Mouse (Mus musculus) embryo, embryonic 11.5 days (tissue): ENCODE results near the gene Rorc.
A peak's percentile ranks its signal among the peaks of the same experiment; 100 is the strongest.

Experiments
- DNase-seq: peaks from one replicate; pipeline ENCODE4 v3.0.0-alpha.2; 2012; ENCODE audit warnings: low read depth, low spot score

The Rorc gene

DNA sequence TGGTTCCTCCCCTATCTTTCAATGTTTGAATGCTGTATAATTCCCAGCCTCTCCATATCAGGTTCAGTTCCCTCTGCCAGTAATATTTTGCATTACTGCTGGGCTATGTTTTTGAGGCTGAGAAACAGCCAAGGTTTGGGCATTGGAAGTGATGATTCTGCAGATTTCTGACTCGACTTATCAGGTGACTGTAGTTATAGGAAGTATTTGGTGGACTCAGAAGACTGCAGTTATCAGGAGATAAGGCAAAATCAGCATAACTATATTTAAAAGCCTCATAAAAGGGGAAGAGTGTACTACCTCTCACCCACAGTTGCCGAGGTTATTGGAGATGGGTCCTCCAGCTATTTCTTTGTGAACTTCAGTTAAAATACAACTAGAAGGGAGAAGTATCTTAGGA is 58.4 kb downstream of the Rorc start:
- DNase-seq, result no peak

DNA sequence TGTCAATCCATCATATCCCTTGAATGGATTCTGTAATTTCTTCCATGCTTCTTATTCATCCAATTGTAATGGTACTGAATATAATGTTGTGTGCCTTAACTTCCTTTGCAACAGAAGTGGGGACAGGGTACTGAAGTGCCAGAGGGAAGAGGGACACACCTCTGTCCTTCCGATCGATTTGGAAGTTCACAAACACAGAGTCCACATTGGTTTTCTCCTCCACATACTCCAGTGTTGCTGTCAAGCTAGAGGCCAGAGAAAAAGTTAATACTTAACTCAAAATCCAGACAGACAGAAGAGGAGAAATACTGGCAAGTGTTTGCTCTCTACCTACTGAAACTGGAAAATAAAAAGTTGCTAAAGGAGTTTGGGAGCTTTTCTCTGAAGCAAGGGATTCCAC is 61.7 kb downstream of the Rorc start:
- DNase-seq, result no peak

DNA sequence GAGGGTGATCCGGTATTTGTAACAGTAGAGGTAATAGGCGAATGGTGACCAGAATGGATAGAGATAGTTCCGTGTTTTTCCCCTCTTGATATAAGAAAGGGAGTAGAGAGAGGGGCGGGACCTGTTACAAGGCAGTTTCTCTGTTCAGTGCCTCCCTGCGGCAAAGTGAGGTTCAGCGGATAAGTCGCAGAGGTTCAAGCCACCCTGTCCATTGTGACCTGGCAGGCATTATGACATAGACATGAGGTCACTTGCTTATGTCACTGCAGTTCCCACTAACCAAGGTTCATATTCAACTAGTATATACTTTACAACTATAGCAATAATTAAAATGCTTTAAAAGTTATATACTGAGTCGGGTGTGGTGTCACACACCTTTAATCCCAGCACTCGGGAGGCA is 63.8 kb downstream of the Rorc start:
- no peak for DNase-seq

DNA sequence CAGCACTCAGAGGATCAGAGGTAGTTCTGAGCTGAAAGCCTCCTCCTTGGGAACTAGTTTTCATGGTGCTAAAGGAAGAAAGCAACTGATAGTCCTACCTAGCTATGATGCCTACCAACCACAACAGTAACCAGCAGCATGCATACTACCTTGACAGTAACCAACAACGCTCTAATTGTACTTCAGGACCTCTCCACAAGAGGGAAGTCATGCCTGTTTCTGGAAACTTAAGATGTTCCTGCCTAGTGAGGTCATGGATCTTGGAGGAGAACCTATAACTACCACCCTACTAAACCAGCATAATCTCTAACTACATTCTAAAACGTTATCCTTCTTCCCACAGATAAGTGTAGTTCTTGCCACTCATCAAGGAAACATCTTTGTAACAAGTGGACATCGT is 68.6 kb downstream of the Rorc start:
- no peak for DNase-seq

DNA sequence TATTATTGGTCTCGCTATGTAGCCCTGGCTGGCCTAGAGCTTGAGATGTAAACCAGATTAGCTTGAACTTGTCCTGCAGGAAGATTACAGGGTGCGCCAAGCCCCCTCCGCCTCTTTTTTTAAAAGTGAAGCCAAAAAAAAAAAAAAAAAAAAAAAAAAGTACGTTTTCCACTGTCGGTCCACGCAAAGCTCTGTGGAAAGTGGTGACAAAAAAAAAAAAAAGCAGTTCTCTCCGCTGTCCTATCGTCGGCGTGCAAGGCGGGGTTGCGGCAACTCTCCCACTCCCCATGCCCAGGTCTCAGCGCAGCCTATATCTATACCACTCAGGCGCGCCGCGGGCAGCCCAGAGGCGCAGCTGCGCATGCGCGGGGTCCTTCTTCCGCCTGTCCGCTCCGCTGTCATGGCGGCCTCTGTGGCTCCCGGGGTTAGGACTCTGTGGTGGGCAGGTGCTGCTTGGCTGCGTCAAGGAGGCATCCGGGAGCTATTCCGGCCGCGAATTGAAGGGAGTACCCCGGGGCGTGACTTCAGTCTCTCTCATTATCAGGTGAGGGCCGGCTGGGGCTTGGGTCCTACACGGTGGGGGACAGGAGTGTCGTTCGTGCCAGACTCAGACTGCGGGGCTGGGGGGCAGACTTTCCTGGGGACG is 70.5 kb downstream of the Rorc start, which contains the start of gene Mrpl9:
Gene Mrpl9 (plus strand): TSS at position 368 of the 646 bp plus-strand sequence.
- DNase-seq, result peak; percentile 90

DNA sequence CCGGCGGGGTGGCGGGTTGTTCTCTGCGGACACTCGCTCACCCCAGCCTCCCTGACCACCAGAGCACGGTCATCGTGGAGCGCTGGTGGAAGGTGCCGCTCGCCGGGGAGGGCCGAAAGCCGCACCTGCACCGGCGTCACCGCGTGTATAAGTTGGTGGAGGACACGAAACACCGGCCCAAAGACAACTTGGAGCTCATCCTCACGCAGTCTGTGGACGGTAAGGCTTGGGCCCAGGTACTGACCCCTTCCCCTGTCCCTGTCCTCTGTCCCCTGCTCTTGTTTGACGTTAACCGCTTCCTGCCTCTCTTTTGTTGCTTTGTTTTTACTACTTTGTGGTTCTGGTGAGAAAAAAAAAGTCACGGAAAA is 71.0 kb downstream of the Rorc start, which contains the start of gene Oaz3:
Gene Oaz3 (minus strand): TSS at position 319 of the 368 bp plus-strand sequence.
- DNase-seq, result no peak
